Mouse (Mus musculus): ENCODE data around the gene Bicral.
A peak's percentile ranks its signal among the peaks of the same experiment; 100 is the strongest.
"Not testable (repeated sequence)": the region's sequence is repeated elsewhere in the genome, so short reads cannot be mapped to it uniquely, and the experiment has no call there.

Bicral gene

GRCm38 (mm10) chr17:46796743-46797142 lies 61.5 kb downstream of the Bicral start:
- no peak for DNase-seq (ENCODE audit: low spot score)

DNA sequence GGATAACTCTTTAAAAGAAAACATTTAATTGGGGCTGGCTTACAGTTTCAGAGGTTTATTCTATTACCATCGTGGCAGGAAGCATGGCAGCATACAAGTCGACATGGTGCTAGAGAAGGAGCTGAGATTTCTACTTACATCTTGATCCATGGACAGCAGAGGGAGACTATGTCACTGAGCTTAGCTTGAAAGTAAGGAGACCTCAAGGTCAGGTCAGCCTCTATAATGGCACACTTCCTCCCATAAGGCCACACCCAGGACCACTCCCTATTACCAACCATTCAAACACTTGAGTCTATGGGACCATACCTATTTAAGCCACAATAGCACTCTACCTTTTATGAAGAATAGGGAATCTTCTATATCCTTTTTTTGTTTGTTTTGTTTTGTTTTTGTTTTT lies 65.3 kb downstream of the Bicral start:
- DNase-seq (ENCODE audit: low spot score) = no peak

GRCm38 (mm10) chr17:46787974-46788373 lies 70.3 kb downstream of the Bicral start:
- DNase-seq (ENCODE audit: low spot score) = not testable (repeated sequence)

DNA sequence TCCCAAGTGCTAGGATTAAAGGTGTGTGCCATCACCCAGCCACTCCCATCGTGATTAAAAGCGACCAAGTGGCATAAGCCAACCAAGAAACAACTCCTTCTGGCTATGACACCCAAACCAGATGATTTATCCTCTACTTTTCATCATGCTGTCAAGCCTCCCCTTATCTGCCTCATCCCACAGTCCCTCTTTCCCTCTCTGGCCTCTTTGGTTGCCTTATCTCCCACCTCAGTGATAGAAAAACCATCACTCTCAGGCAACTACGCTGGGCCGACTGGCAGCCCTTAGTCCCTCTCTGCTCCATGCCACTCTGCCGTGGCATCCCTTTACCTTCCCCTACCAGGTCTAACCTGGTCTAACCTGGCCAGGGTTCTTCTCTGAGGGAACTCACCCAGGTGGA lies 71.3 kb downstream of the Bicral start:
- DNase-seq (ENCODE audit: low spot score) = no peak

DNA sequence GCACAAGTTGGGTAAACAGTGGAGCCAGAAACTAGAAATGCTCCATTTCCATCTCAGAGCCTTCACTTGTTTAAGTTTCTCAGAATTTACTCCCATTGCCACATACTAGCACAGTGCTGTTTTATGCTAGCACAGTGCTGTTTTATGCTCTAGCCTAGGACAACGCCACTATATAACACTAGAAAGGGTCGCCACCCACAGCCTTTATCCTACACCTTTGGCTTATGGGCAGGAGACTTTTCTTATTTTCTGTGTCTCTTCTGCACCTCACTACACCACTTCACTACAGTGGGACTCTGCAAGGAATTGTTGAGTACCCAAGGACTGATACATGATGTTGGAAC lies 75.1 kb downstream of the Bicral start:
- no peak for DNase-seq (ENCODE audit: low spot score)

GRCm38 (mm10) chr17:46782341-46783221 lies 75.7 kb downstream of the Bicral start, which contains the start of gene Rpl7l1:
Gene Rpl7l1 (minus strand): TSS chr17:46782672.
- peak; percentile 93 for DNase-seq (ENCODE audit: low spot score)

GRCm38 (mm10) chr17:46781876-46782275 lies 76.4 kb downstream of the Bicral start:
- no peak for DNase-seq (ENCODE audit: low spot score)

DNA sequence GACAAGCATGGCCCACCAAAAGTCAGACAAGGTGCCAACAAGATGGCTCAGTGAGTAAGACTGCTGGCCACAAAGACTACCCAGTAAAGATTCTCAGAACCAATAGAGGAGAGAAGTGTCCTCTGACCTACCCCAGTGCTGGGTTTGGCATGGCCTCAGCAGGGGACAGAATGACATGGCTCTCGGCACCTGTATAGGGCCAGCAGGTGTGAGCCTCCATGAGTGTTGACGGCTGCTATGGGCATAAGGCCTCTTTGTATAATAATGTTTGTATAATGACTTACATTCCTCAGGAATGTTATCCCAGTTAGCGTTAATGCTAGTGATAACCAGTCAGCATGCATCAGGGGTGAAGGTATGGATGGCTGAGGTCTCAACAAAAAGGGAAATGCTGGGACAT lies 82.2 kb downstream of the Bicral start:
- DNase-seq (ENCODE audit: low spot score) = no peak

DNA sequence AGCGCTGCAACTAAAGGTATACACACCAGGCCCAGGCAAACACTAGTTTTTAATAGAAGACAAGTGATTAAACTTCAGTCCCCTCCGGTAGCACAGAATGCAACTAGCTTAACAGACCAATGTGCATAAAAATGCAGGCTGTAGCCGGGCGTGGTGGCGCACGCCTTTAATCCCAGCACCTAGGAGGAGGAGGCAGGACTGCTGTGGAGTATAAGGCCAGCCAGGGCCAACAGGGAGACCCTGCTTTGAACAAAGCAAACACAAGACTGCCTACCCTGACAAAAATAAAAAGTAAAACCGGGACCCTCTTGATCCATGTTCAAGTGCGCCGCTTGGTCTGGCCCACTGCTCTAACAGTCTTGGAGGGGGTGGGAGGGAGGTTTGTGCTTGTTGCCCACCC lies 83.2 kb downstream of the Bicral start:
- DNase-seq (ENCODE audit: low spot score) = no peak

DNA sequence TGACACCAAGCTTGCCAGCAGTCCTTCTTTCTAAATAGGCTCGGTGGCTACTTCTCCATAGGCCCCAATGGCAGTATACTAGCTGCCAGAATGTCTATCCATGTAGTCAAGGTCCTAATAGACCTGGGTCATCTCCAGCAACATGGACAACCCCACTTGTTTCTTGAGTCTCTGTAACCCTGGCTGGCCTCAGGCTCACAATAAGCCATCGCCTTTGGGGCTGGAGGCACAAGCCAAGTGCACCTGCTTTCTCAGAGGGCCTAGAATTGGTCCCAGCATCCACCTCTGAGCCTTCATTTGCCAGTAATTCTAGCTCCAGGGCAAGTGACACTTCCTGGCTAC lies 84.2 kb downstream of the Bicral start:
- no peak for DNase-seq (ENCODE audit: low spot score)

GRCm38 (mm10) chr17:46773278-46774130 lies 84.8 kb downstream of the Bicral start:
- DNase-seq (ENCODE audit: low spot score) = no peak

GRCm38 (mm10) chr17:46772404-46773277 lies 85.6 kb downstream of the Bicral start, which contains the start of gene 2310039H08Rik:
Gene 2310039H08Rik (plus strand): TSS chr17:46772635.
- peak; percentile 73 for DNase-seq (ENCODE audit: low spot score)

GRCm38 (mm10) chr17:46772038-46772403 lies 86.3 kb downstream of the Bicral start:
- no peak for DNase-seq (ENCODE audit: low spot score)

GRCm38 (mm10) chr17:46771616-46772015 lies 86.7 kb downstream of the Bicral start:
- DNase-seq (ENCODE audit: low spot score) = no peak

DNA sequence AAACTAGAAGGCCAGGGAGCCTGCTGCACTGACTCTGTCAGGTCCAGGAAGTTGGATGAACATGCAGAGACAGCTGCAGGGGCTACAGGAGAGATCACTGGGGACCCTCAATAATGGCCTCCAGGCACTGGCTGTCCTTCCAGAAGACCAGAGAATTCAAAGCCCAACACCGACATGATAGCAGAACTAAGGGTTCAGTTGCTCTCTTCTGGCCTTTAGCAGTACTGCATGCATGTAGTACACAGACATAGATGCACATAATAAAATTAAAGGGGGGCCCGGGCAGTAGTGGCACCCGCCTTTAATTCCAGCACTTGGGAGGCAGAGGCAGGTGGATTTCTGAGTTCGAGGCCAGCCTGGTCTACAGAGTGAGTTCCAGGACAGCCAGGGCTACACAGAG lies 87.3 kb downstream of the Bicral start:
- no peak for DNase-seq (ENCODE audit: low spot score)

DNA sequence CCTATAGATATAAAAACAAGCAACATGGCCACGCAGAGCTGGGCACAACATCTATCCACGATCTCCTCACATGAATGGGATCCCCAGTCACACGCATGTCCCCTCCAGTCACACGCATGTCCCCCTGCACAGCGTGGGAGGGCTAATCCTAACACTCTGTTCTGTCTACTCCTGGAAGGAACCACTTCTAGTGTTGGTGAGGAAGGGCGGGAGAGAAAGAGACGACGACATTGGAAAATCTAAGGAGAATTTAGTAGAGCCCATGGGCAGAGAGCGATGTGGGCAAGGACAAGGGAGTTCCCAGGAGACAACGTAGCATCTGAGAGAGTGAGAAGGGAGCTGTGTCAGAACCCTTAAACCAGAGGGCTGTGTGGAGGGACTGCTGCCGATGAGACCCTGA lies 87.7 kb downstream of the Bicral start:
- DNase-seq (ENCODE audit: low spot score) = no peak

DNA sequence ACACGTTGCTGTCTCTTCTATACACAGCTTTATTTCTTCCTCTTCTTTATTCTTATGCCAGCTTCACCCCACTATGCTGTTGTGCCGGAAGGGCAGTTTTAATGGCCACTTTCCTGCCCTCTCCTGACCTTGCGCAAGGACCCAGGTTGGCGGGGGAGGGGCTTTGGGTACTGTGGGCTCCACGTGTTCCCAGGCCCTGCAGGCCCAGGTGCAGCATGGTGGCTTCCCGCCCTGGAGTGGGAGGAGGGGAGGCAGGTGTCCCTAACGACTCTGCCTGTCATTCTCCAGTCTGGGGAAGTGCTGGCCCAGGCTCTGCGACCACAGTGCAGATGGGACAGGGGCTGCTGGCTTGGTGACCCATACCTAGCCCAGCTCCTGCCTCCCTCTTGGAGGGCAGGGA lies 90.4 kb downstream of the Bicral start:
- no peak for DNase-seq (ENCODE audit: low spot score)

DNA sequence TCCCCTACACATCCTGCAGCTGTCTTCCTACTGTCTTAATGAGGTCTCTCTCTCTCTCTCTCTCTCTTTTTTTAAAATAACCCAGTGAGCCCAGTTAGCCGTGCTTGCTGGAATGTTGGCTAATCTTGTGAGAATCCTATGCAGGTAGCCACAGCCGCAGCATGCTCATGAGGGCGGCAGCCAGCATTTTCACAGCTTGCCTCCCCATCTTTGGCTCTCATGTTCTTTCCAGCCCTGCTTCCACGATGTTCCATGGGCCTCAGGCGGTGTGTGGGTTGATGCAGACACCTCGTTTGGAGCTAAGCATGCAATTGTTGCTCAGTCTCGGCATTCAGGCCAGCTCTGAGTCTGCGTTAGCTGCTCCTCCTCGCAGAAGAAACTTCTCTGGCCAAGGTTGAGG lies 93.4 kb downstream of the Bicral start:
- not testable (repeated sequence) for DNase-seq (ENCODE audit: low spot score)

- DNase-seq (ENCODE audit: low spot score) = no peak
Measured at GRCm38 (mm10) chr17:46763544-46763943, 94.7 kb downstream of the Bicral start, which contains the start of gene Ptcra. Gene Ptcra (minus strand): TSS chr17:46763712.

DNA sequence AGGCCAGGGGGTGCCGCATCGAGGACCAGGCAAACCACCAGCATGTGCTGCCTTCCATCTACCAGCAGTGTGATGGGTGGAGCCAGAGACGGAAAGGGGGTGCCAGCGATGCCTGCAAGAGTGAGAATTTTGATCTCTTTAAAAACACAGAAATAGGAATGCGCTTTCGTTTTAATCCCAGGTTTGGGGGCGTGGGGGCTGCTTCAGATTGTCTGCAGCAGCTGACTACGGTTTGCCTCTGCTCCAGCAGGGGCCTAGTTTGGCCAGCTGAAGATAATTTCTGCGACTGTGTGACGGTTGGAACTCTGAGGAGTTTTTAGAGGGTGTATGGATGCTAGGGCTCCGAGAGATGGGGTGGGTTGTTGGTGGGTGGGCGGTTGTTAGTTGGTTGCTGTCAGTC lies 99.5 kb downstream of the Bicral start:
- no peak for DNase-seq (ENCODE audit: low spot score)

DNA sequence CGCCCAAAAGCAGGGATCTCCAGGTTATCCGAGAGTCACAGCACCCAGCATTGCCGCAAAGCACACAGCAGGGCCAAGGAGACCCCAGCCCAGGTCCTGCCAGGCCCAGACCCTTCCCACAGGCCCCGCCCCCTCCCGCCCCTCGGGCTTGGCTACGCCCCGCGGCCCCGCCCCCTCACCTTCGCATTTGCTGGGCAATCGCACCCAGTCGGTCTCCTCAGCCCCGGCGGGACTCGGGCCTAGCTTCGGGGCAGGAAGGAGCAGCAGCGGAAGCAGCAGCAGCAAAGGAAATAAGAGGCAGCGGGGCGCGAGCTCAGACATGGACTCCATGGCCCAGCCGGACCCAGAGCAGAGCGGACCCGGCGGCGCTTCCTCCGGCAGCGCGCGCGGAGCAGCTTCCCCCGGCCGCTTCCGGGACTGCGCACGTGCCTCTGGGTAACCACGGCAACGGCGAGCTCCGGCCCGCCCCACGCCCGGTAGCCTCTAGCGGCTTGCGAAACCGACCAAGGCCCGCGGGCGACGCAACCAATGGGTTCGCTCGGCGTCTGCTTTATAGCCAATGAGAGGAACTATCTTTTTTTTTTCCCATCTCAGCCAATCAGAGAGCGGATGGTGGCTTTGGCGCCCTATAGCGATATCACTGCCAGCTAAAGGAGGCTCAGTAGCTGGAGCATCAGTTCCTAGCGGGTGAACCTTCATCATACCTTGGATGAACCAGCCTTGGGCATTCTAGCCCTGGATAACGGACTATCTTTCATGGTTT lies 106.3 kb downstream of the Bicral start, which contains the start of gene Cnpy3:
TSS of gene Cnpy3 (minus strand) at position 421 of the 763 bp plus-strand sequence.
- DNase-seq (ENCODE audit: low spot score) = peak; percentile 80

All from ovary, postnatal 10 days (tissue).